In genomic region chr7:138497202-138497601, GRCm38 (mm10) we compare ENCODE assay signal across 10 mouse cellular contexts.
DNase-seq lines count a peak whose midpoint lies in the region; ATAC-seq and TF ChIP-seq lines count a peak whose summit lies in the region.
"Had no signal": no experiment of that assay in that cellular context is flagged by ENCODE, and none has a peak within 500 bp of the region (broad histone marks: within the 10 kb centered on the region; RNA-seq: fewer than 3 reads in every experiment).

No protein-coding gene starts in this region.

- no peak for TF ChIP-seq POLR2A in CH12.LX (IDR thresholded peaks at IDR 0.05; ENCODE audit: low read depth, low read length)

- H3K9ac ChIP-seq in CH12.LX (ENCODE audit: insufficient read depth, low read depth): no peak overlapping the region
- H3K9ac ChIP-seq in midbrain, embryonic 11.5 days (ENCODE audit: low read length): no peak overlapping the region

- TF ChIP-seq RAD21 in CH12.LX (IDR thresholded peaks at IDR 0.05; ENCODE audit: low read depth, low read length): peak; percentile 11

- ATAC-seq in midbrain, embryonic 11.5 days (ENCODE audit: low FRiP score): no peak

- no peak for TF ChIP-seq EP300 in CH12.LX (IDR thresholded peaks at IDR 0.05; ENCODE audit: low read length)

- peaks cover 94% of the 10 kb centered on the region for H3K27me3 ChIP-seq in CH12.LX (replicated peaks)
- H3K27me3 ChIP-seq in midbrain, embryonic 11.5 days (ENCODE audit: control insufficient read depth, insufficient read depth, low read length): no peaks in the 10 kb centered on the region

- TF ChIP-seq CTCF in CH12.LX (conservative IDR thresholded peaks at IDR 0.05 in 1 of 2, IDR thresholded peaks at IDR 0.05 in 1 of 2; ENCODE audit: low read depth in 2 of 2, low read length in 2 of 2): peak; percentile 25 to 53; a peak in 3 of 4 replicates

- no peaks in the 10 kb centered on the region for H3K4me1 ChIP-seq in CH12.LX (ENCODE audit: control insufficient read depth in 1 of 2, insufficient read depth in 2 of 2)
- H3K4me1 ChIP-seq in midbrain, embryonic 11.5 days (ENCODE audit: control insufficient read depth, insufficient read depth, low read length): no peaks in the 10 kb centered on the region

- dilution Hi-C loops in CH12.LX (cut with MboI; ENCODE audit: extremely low pct_ligation_motif_present, extremely low pct_unique_long_range_greater_than_20kb, low sequenced_read_pairs): no loop called here

- H3K79me2 ChIP-seq in CH12.LX (replicated peaks; ENCODE audit: control insufficient read depth, extremely low read depth, insufficient read depth, poor library complexity, severe bottlenecking): no peaks in the 10 kb centered on the region

- no peaks in the 10 kb centered on the region for H3K36me3 ChIP-seq in CH12.LX (replicated peaks in 1 of 2; ENCODE audit: control insufficient read depth in 1 of 2, insufficient read depth in 1 of 2, low read length in 1 of 2)
- H3K36me3 ChIP-seq in midbrain, embryonic 11.5 days (ENCODE audit: control insufficient read depth, insufficient read depth, low read length): no peaks in the 10 kb centered on the region

- no peaks in the 10 kb centered on the region for H3K9me3 ChIP-seq in CH12.LX (replicated peaks; ENCODE audit: low read length)
- no peaks in the 10 kb centered on the region for H3K9me3 ChIP-seq in midbrain, embryonic 11.5 days (ENCODE audit: control insufficient read depth, low read length)

- H3K4me3 ChIP-seq in CH12.LX (replicated peaks in 1 of 3; ENCODE audit: low read depth in 2 of 3, low read length in 2 of 3, poor library complexity in 1 of 3): no peak overlapping the region
- no peak overlapping the region for H3K4me3 ChIP-seq in midbrain, embryonic 11.5 days (ENCODE audit: low read depth, low read length)

- H3K27ac ChIP-seq in CH12.LX (ENCODE audit: insufficient read depth, low read depth): no peak overlapping the region
- no peak overlapping the region for H3K27ac ChIP-seq in midbrain, embryonic 11.5 days (ENCODE audit: low read depth, low read length)

- H3K4me2 ChIP-seq in CH12.LX (ENCODE audit: insufficient read depth, low read depth, poor library complexity, severe bottlenecking): no peak overlapping the region
- no peak overlapping the region for H3K4me2 ChIP-seq in midbrain, embryonic 11.5 days
- H3K4me2 ChIP-seq: heart, embryonic 11.5 days had no signal

- DNase-seq in cerebellum, adult 9-10 months: peak; percentile 4
- no peak for DNase-seq in cerebellum, adult 8-10 months
- DNase-seq in kidney, postnatal 4 days: peak; percentile 32 to 44
- DNase-seq in kidney, adult 11 months: no peak
- peak; percentile 22 for DNase-seq in CH12.LX (ENCODE audit: extremely low read depth)
- DNase-seq in embryo, embryonic 11 days: peak; percentile 26
- no peak for DNase-seq in spleen, postnatal 10 days (ENCODE audit: low spot score in 2 of 2)
- no peak for DNase-seq in midbrain, embryonic 11.5 days (ENCODE audit: low spot score, missing footprints)
- DNase-seq: kidney, postnatal 14 days had no signal

- 59% methylated on average over 6 of the region's 6 CpGs for WGBS in midbrain, embryonic 11.5 days

- in situ Hi-C loops in CH12.LX (cut with MboI; ENCODE audit: low pct_ligation_motif_present, low pct_unique_long_range_greater_than_20kb, low sequenced_read_pairs): no loop called here

TF ChIP-seq in CH12.LX, 34 proteins besides CTCF, POLR2A, EP300 and RAD21:
- TF ChIP-seq SMC3 (IDR thresholded peaks at IDR 0.05; ENCODE audit: low read depth, low read length): peak; percentile 12; the same call in 1 of the 2 replicates
- no peak for TF ChIP-seq RCOR1 (conservative IDR thresholded peaks at IDR 0.05; ENCODE audit: low read depth, low read length)

Comparison
In these comparisons a context has a peak if more than half of its experiments do, and no peak if none do; other contexts are left out.
1. DNase-seq: peak in cerebellum, adult 9-10 months (single experiment), kidney, postnatal 4 days (2 of 2), CH12.LX (single experiment) and embryo, embryonic 11 days (single experiment); none in cerebellum, adult 8-10 months (single experiment), kidney, adult 11 months (single experiment), spleen, postnatal 10 days (0 of 2) and midbrain, embryonic 11.5 days (single experiment).